Mouse (Mus musculus): ENCODE measurements at regions not wholly inside any gene's neighbourhood (a gene's known extent, or its start where the extent isn't known, plus 50 kb on each side); places are given as distances from the start of the nearest gene placed in this dataset.

DNA sequence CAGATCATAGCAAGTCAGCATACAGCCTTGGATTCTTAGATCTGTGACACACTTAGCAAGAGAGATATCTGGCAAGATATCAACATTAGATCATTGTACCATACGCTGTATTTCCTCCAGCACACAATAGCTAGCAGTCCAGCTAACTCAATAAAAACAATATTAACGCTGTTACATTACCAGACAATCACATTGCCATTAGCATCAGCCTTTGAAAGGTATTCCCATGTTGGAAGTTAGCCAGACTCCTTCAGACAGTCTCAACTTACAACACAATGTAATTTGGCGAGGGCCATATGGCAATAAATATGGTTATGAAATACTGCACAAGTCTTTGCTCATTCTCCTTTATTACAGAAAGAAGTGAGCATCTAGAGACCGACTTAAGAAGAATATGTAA is 1084.0 kb downstream of the Diaph3 start:
- no peak overlapping the region for H3K27ac ChIP-seq (ENCODE audit: control insufficient read depth, low read depth, low read length)

DNA sequence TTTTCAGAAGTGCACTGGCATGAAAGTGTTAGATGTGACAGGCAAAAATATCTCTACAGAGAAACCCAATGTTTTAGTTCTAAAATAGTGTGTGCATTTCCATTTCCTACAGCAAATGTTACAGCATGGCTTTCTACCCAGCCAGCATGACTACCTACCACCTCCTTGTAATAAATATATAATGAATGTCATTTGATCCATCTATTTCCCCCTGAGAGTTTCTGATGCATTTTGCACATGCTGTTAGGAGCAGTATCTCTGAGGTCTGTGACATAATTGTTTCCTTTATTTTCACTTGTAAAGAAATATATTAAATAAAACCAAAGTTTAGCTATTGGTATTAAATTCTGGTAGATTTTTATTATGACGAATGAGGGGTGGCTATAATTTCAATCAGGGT is 1086.4 kb downstream of the Diaph3 start:
- TF ChIP-seq GATA1 (IDR thresholded peaks at IDR 0.05; ENCODE audit: low read depth, low read length) (no peak), SIN3A (IDR thresholded peaks at IDR 0.05; ENCODE audit: low read length) (no peak), POLR2AphosphoS5 (IDR thresholded peaks at IDR 0.05; ENCODE audit: borderline replicate concordance, low read depth, low read length) (no peak), RCOR1 (IDR thresholded peaks at IDR 0.05; ENCODE audit: low read depth, low read length) (no peak), ZMIZ1 (IDR thresholded peaks at IDR 0.05; ENCODE audit: low read depth, low read length) (no peak), MAX (IDR thresholded peaks at IDR 0.05; ENCODE audit: low read length) (no peak), CHD2 (IDR thresholded peaks at IDR 0.05; ENCODE audit: low read length) (no peak), ZNF384 (IDR thresholded peaks at IDR 0.05; ENCODE audit: low read depth, low read length) (no peak), BHLHE40 (IDR thresholded peaks at IDR 0.05; ENCODE audit: borderline replicate concordance, low read depth, low read length) (no peak), EP300 (IDR thresholded peaks at IDR 0.05; ENCODE audit: low read depth in 1 of 2, low read length in 2 of 2) (no peak), MYC (IDR thresholded peaks at IDR 0.05; ENCODE audit: low read depth, low read length) (no peak), ZC3H11A (IDR thresholded peaks at IDR 0.05; ENCODE audit: low read depth, low read length) (no peak), KAT2A (conservative IDR thresholded peaks at IDR 0.05; ENCODE audit: low read depth, low read length) (no peak), CHD1 (IDR thresholded peaks at IDR 0.05; ENCODE audit: low read depth, low read length) (no peak)
- Histone ChIP-seq H3K9me3 (replicated peaks; ENCODE audit: insufficient read depth, low read length) (no peaks in the 10 kb centered on the region), H3K4me3 (ENCODE audit: control insufficient read depth in 1 of 2, insufficient read depth in 1 of 2, low read depth in 2 of 2, low read length in 2 of 2) (no peak overlapping the region), H3K79me2 (ENCODE audit: control insufficient read depth, insufficient read depth, low read length, poor library complexity) (no peaks in the 10 kb centered on the region), H3K9ac (ENCODE audit: control insufficient read depth, low read depth, low read length, poor library complexity, severe bottlenecking) (no peak overlapping the region), H3K27ac (ENCODE audit: control insufficient read depth, low read depth, low read length) (no peak overlapping the region), H3K36me3 (ENCODE audit: control insufficient read depth in 1 of 2, insufficient read depth in 2 of 2, low read length in 2 of 2) (no peaks in the 10 kb centered on the region), H3K4me1 (ENCODE audit: control insufficient read depth in 1 of 2, insufficient read depth in 2 of 2, low read length in 2 of 2) (no peaks in the 10 kb centered on the region), H3K27me3 (ENCODE audit: control insufficient read depth in 1 of 2, insufficient read depth in 2 of 2, low read length in 2 of 2) (no peaks in the 10 kb centered on the region)
- no peak for DNase-seq (ENCODE audit: low read depth, low spot score)

More for the DNA sequence above, 1084.0 kb downstream of the Diaph3 start:
- no peaks in the 10 kb centered on the region for H3K27me3 ChIP-seq (ENCODE audit: control insufficient read depth in 1 of 2, insufficient read depth in 2 of 2, low read length in 2 of 2)
- no peaks in the 10 kb centered on the region for H3K79me2 ChIP-seq (ENCODE audit: control insufficient read depth, insufficient read depth, low read length, poor library complexity)
- H3K9ac ChIP-seq (ENCODE audit: control insufficient read depth, low read depth, low read length, poor library complexity, severe bottlenecking): no peak overlapping the region
- no peak overlapping the region for H3K4me3 ChIP-seq (ENCODE audit: control insufficient read depth in 1 of 2, insufficient read depth in 1 of 2, low read depth in 2 of 2, low read length in 2 of 2)
- no peaks in the 10 kb centered on the region for H3K36me3 ChIP-seq (ENCODE audit: control insufficient read depth in 1 of 2, insufficient read depth in 2 of 2, low read length in 2 of 2)
- DNase-seq (ENCODE audit: low read depth, low spot score): no peak
- no peak for TF ChIP-seq KAT2A (conservative IDR thresholded peaks at IDR 0.05; ENCODE audit: low read depth, low read length)
- TF ChIP-seq USF2 (IDR thresholded peaks at IDR 0.05; ENCODE audit: borderline replicate concordance in 1 of 2, insufficient read depth in 1 of 2, low read depth in 1 of 2, low read length in 2 of 2): no peak
- no peak for TF ChIP-seq CTCF (IDR thresholded peaks at IDR 0.05 in 2 of 3, conservative IDR thresholded peaks at IDR 0.05 in 1 of 3; ENCODE audit: control insufficient read depth in 1 of 3, insufficient read depth in 1 of 3, low read depth in 2 of 3, low read length in 3 of 3, poor library complexity in 1 of 3, severe bottlenecking in 1 of 3)
- TF ChIP-seq MAZ (IDR thresholded peaks at IDR 0.05; ENCODE audit: low read depth, low read length): no peak
- TF ChIP-seq MAX (IDR thresholded peaks at IDR 0.05; ENCODE audit: low read length): no peak
- TF ChIP-seq GABPA (IDR thresholded peaks at IDR 0.05; ENCODE audit: low read depth, low read length): no peak
- no peak for TF ChIP-seq TBP (IDR thresholded peaks at IDR 0.05; ENCODE audit: low read depth, low read length)
- no peak for TF ChIP-seq POLR2AphosphoS5 (IDR thresholded peaks at IDR 0.05; ENCODE audit: borderline replicate concordance, low read depth, low read length)
- TF ChIP-seq BHLHE40 (IDR thresholded peaks at IDR 0.05; ENCODE audit: borderline replicate concordance, low read depth, low read length): no peak
- no peak for TF ChIP-seq POLR2AphosphoS2 (IDR thresholded peaks at IDR 0.05; ENCODE audit: low read length)
- no peak for TF ChIP-seq ETS1 (IDR thresholded peaks at IDR 0.05; ENCODE audit: low read depth, low read length)
- no peak for TF ChIP-seq NELFE (IDR thresholded peaks at IDR 0.05; ENCODE audit: low read depth, low read length)
- TF ChIP-seq MYB (IDR thresholded peaks at IDR 0.05; ENCODE audit: low read depth, low read length): no peak
- no peak for TF ChIP-seq UBTF (IDR thresholded peaks at IDR 0.05; ENCODE audit: borderline replicate concordance, insufficient read depth, low read depth, low read length)
- TF ChIP-seq MXI1 (IDR thresholded peaks at IDR 0.05; ENCODE audit: low read depth, low read length): no peak
- no peaks in the 10 kb centered on the region for H3K4me1 ChIP-seq (ENCODE audit: control insufficient read depth in 1 of 2, insufficient read depth in 2 of 2, low read length in 2 of 2)
- H3K9me3 ChIP-seq (replicated peaks; ENCODE audit: insufficient read depth, low read length): no peaks in the 10 kb centered on the region

Data from MEL (cell line).